Mouse (Mus musculus) intestine, embryonic 16.5 days (tissue): ENCODE data around the gene Sema6d. TPM values are rescaled to one million over a fixed set of nuclear protein-coding genes. Genes with fewer than 3 reads are reported as not detected.
A peak's percentile ranks its signal among the peaks of the same experiment; 100 is the strongest.

Experiments
- ATAC-seq: fragments of 200-750 bp; cut with Nextera tagmentation; 2 replicates; pipeline ENCODE4 v1.8.0; 2017; ENCODE audit warnings: moderate TSS enrichment, moderate library complexity
- H3K27ac ChIP-seq: fragments of 300-500 bp; sonication (generic); 2 replicates; pipeline ENCODE4 v1.5.1; 2014; ENCODE audit warnings: mild to moderate bottlenecking, low read length
- H3K27me3 ChIP-seq: fragments of 300-500 bp; sonication (generic); replicated peaks from 2 replicates; pipeline ENCODE4 v1.6.1; 2014; ENCODE audit warnings: low read length, control low read depth, mixed read lengths; ENCODE audit not compliant: control insufficient read depth, insufficient read depth
- H3K36me3 ChIP-seq: fragments of 300-500 bp; sonication (generic); 2 replicates; pipeline ENCODE4 v1.6.1; 2014; ENCODE audit warnings: low read length, control low read depth; ENCODE audit not compliant: control insufficient read depth, insufficient read depth
- H3K4me1 ChIP-seq: fragments of 300-500 bp; sonication (generic); 2 replicates; pipeline ENCODE4 v1.6.1; 2014; ENCODE audit warnings: low read length, control low read depth, mixed read lengths; ENCODE audit not compliant: control insufficient read depth, insufficient read depth
- H3K4me2 ChIP-seq: fragments of 300-500 bp; sonication (generic); 2 replicates; pipeline ENCODE4 v1.6.1; 2014; ENCODE audit warnings: low read depth, low read length, control low read depth
- H3K4me3 ChIP-seq: fragments of 300-500 bp; sonication (generic); 2 replicates; pipeline ENCODE4 v1.5.1; 2014; ENCODE audit warnings: mild to moderate bottlenecking, low read length
- H3K9ac ChIP-seq: fragments of 300-500 bp; sonication (generic); 2 replicates; pipeline ENCODE4 v1.6.1; 2014; ENCODE audit warnings: low read depth, low read length
- H3K9me3 ChIP-seq: fragments of 300-500 bp; sonication (generic); 2 replicates; pipeline ENCODE4 v1.6.1; 2016; ENCODE audit warnings: low read length, control low read depth; ENCODE audit not compliant: control insufficient read depth
- WGBS: fragments of 180-500 bp; shearing (Covaris S2); extraction: QIAGEN DNeasy Blood & Tissue Kit; methylation state at CpG from one replicate; pipeline ENCODE4 v1.1.7; 2014; 5-methylcytosine and 5-hydroxymethylcytosine counted together
- polyA plus RNA-seq: library from polyadenylated mRNA; unstranded; fragments of >200 nt; fragmentation: Nextera tagmentation; extraction: Ambion mirVana; gene quantifications from 2 replicates; pipeline ENCODE4 v1.2.1, GENCODE M21; 2015

Gene Sema6d
- polyA plus RNA-seq, 1 experiment from 2014 or later = 10.9 TPM

- H3K36me3 ChIP-seq = no peaks in the 10 kb centered on the region
- H3K9ac ChIP-seq = no peak overlapping the region
- no peak overlapping the region for H3K4me3 ChIP-seq
- no peaks in the 10 kb centered on the region for H3K27me3 ChIP-seq
- no peak for ATAC-seq
- peaks cover 26% of the 10 kb centered on the region for H3K4me1 ChIP-seq
- no peak overlapping the region for H3K27ac ChIP-seq
- H3K9me3 ChIP-seq = no peaks in the 10 kb centered on the region
- no peak overlapping the region for H3K4me2 ChIP-seq
- 50% methylated on average over 5 of the region's 5 CpGs for WGBS
These were observed 551.4 kb downstream of the Sema6d start for GRCm38 (mm10) chr2:124641194-124641558.

- no peak overlapping the region for H3K4me3 ChIP-seq
- no peak overlapping the region for H3K9ac ChIP-seq
- H3K9me3 ChIP-seq = no peaks in the 10 kb centered on the region
- peaks cover 25% of the 10 kb centered on the region for H3K4me1 ChIP-seq
- no peak for ATAC-seq
- no peak overlapping the region for H3K27ac ChIP-seq
- WGBS = 58% methylated on average over 3 of the region's 3 CpGs
- H3K36me3 ChIP-seq = no peaks in the 10 kb centered on the region
- no peaks in the 10 kb centered on the region for H3K27me3 ChIP-seq
- H3K4me2 ChIP-seq = no peak overlapping the region
These were observed 552.4 kb downstream of the Sema6d start for GRCm38 (mm10) chr2:124642131-124642530.

- peaks cover 5% of the 10 kb centered on the region; the same call in 1 of the 2 replicates for H3K36me3 ChIP-seq
- WGBS = 89% methylated on average over 2 of the region's 2 CpGs
- no peak overlapping the region for H3K9ac ChIP-seq
- H3K4me2 ChIP-seq = no peak overlapping the region
- no peak overlapping the region for H3K27ac ChIP-seq
- no peaks in the 10 kb centered on the region for H3K27me3 ChIP-seq
- no peaks in the 10 kb centered on the region for H3K9me3 ChIP-seq
- ATAC-seq = no peak
- no peaks in the 10 kb centered on the region for H3K4me1 ChIP-seq
- H3K4me3 ChIP-seq = no peak overlapping the region
These were observed 560.8 kb downstream of the Sema6d start for GRCm38 (mm10) chr2:124650609-124651008.

GRCm38 (mm10) chr2:124651146-124651545 lies 561.4 kb downstream of the Sema6d start:
- Histone ChIP-seq H3K27ac (no peak overlapping the region), H3K4me1 (no peaks in the 10 kb centered on the region), H3K4me2 (no peak overlapping the region), H3K27me3 (no peaks in the 10 kb centered on the region), H3K36me3 (peaks cover 5% of the 10 kb centered on the region; the same call in 1 of the 2 replicates), H3K4me3 (no peak overlapping the region), H3K9ac (no peak overlapping the region), H3K9me3 (no peaks in the 10 kb centered on the region)
- WGBS = 66% methylated on average over 5 of the region's 5 CpGs
- ATAC-seq = 0 out of 2 replicates have a peak, but pooled peaks have one; percentile 44

- Histone ChIP-seq H3K4me3 (no peak overlapping the region), H3K27me3 (no peaks in the 10 kb centered on the region), H3K9me3 (no peaks in the 10 kb centered on the region), H3K9ac (no peak overlapping the region), H3K4me1 (no peaks in the 10 kb centered on the region), H3K27ac (no peak overlapping the region), H3K4me2 (no peak overlapping the region), H3K36me3 (peaks cover 14% of the 10 kb centered on the region)
- 96% methylated on average over 7 of the region's 7 CpGs for WGBS
- ATAC-seq = no peak
These were observed 563.4 kb downstream of the Sema6d start for GRCm38 (mm10) chr2:124653161-124653560.

GRCm38 (mm10) chr2:124657358-124657757 lies 567.6 kb downstream of the Sema6d start:
- Histone ChIP-seq H3K9me3 (no peaks in the 10 kb centered on the region), H3K4me3 (no peak overlapping the region), H3K27me3 (no peaks in the 10 kb centered on the region), H3K4me1 (no peaks in the 10 kb centered on the region), H3K36me3 (peaks cover 24% of the 10 kb centered on the region), H3K4me2 (no peak overlapping the region), H3K9ac (no peak overlapping the region), H3K27ac (no peak overlapping the region)
- WGBS = 87% methylated on average over 11 of the region's 11 CpGs
- ATAC-seq = no peak

- peaks cover 24% of the 10 kb centered on the region for H3K36me3 ChIP-seq
- no peaks in the 10 kb centered on the region for H3K9me3 ChIP-seq
- no peak for ATAC-seq
- H3K9ac ChIP-seq = no peak overlapping the region
- H3K4me1 ChIP-seq = no peaks in the 10 kb centered on the region
- H3K27ac ChIP-seq = no peak overlapping the region
- no peak overlapping the region for H3K4me2 ChIP-seq
- no peak overlapping the region for H3K4me3 ChIP-seq
- H3K27me3 ChIP-seq = no peaks in the 10 kb centered on the region
- WGBS = 94% methylated on average over 14 of the region's 14 CpGs
These were observed 568.6 kb downstream of the Sema6d start for GRCm38 (mm10) chr2:124658374-124658773.

- WGBS = 94% methylated on average over 13 of the region's 13 CpGs
- Histone ChIP-seq H3K27ac (no peak overlapping the region), H3K36me3 (peaks cover 27% of the 10 kb centered on the region), H3K9ac (no peak overlapping the region), H3K4me2 (no peak overlapping the region), H3K4me1 (no peaks in the 10 kb centered on the region), H3K27me3 (no peaks in the 10 kb centered on the region), H3K9me3 (no peaks in the 10 kb centered on the region), H3K4me3 (no peak overlapping the region)
- no peak for ATAC-seq
These were observed 569.8 kb downstream of the Sema6d start for GRCm38 (mm10) chr2:124659601-124660000.

- Histone ChIP-seq H3K9ac (no peak overlapping the region), H3K4me3 (no peak overlapping the region), H3K4me1 (no peaks in the 10 kb centered on the region), H3K27ac (no peak overlapping the region), H3K27me3 (no peaks in the 10 kb centered on the region), H3K36me3 (peaks cover 30% of the 10 kb centered on the region), H3K9me3 (no peaks in the 10 kb centered on the region), H3K4me2 (no peak overlapping the region)
- ATAC-seq = no peak
- WGBS = 83% methylated on average over 5 of the region's 5 CpGs
These were observed 570.9 kb downstream of the Sema6d start for GRCm38 (mm10) chr2:124660686-124661085.

- H3K4me3 ChIP-seq = no peak overlapping the region
- H3K4me2 ChIP-seq = no peak overlapping the region
- H3K9me3 ChIP-seq = no peaks in the 10 kb centered on the region
- H3K27ac ChIP-seq = no peak overlapping the region
- no peaks in the 10 kb centered on the region for H3K27me3 ChIP-seq
- 95% methylated on average over 9 of the region's 9 CpGs for WGBS
- H3K4me1 ChIP-seq = no peaks in the 10 kb centered on the region
- H3K9ac ChIP-seq = no peak overlapping the region
- ATAC-seq = no peak
- H3K36me3 ChIP-seq = peaks cover 30% of the 10 kb centered on the region
These were observed 571.5 kb downstream of the Sema6d start for GRCm38 (mm10) chr2:124661316-124661715.
